Mouse (Mus musculus) bone marrow macrophage, adult 2 months (primary cell): ENCODE results near the gene Med27. TPM values are rescaled to one million over a fixed set of nuclear protein-coding genes. Genes with fewer than 3 reads are reported as not detected.

ENCODE experiments used
- H3K27ac ChIP-seq: 2 replicates; pipeline ENCODE4 v1.5.1; 2012; ENCODE audit warnings: low read depth, low read length; ENCODE audit not compliant: insufficient read depth
- H3K4me1 ChIP-seq: 2 replicates; pipeline ENCODE4 v1.6.1; 2012; ENCODE audit warnings: low read length; ENCODE audit not compliant: control insufficient read depth, insufficient read depth
- H3K4me3 ChIP-seq: 2 replicates; pipeline ENCODE4 v1.5.1; 2012; ENCODE audit warnings: mild to moderate bottlenecking, low read length, moderate library complexity; ENCODE audit not compliant: insufficient read depth
- CTCF ChIP-seq: IDR thresholded peaks from 2 replicates; pipeline ENCODE4 v1.5.1; 2012; ENCODE audit warnings: low read depth, mild to moderate bottlenecking, low read length, moderate library complexity
- POLR2A ChIP-seq: IDR thresholded peaks from 2 replicates; pipeline ENCODE4 v1.6.1; 2012; ENCODE audit warnings: mild to moderate bottlenecking, low read depth, low read length, borderline replicate concordance
- polyA plus RNA-seq: library from polyadenylated mRNA; stranded (reverse); fragments of >200 nt; gene quantifications from 2 replicates; pipeline ENCODE4 v1.2.4, GENCODE M21; 2012; ENCODE audit not compliant: missing spikeins, insufficient read depth, insufficient read length

The Med27 gene
- polyA plus RNA-seq, 1 experiment: 14.2 TPM

DNA sequence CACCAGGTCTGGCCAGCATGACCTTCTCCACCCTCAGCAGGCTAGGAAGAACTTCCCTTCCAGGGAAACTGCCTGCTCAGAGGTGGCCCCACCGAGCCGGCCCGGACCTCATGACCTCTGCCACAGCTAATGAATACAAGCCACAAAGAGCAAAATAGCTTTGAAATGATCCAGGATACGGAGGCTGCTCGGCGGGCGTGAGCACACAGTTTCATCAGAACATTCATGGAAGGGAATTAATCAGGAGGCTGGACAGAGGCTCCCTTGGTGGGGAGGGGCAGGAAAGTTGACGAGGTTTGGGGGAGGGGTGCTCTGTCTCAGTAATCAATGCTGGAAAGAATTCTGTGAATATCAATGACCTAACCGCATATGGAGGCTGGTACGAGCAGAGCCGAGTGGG is 227.6 kb downstream of the Med27 start:
- no peaks in the 10 kb centered on the region for H3K4me1 ChIP-seq
- no peak overlapping the region for H3K4me3 ChIP-seq
- TF ChIP-seq POLR2A (no peak), CTCF (no peak)
- H3K27ac ChIP-seq: no peak overlapping the region

Other genes with a start within 250 kb of the Med27 start
- gene Setx, start 222.6 kb upstream of the Med27 start, polyA plus RNA-seq: 20.0 and 30.6 TPM in 2 replicates
- 1.7 and 3.8 TPM in 2 replicates for gene Ntng2, start 93.8 kb upstream of the Med27 start, polyA plus RNA-seq